Mouse (Mus musculus): ENCODE measurements around the gene Lsm6. TPM values are rescaled to one million over a fixed set of nuclear protein-coding genes. Genes with fewer than 3 reads are reported as not detected.

Lsm6 gene
- 10 to 100 TPM; 51.7 to 57.9 TPM for total RNA-seq (2023)

GRCm38 (mm10) chr8:78820673-78821310 is at the start of gene Lsm6:
Gene Lsm6, minus strand, starts transcription at chr8:78821140.

Other genes starting within 250 kb of the Lsm6 start
- gene Zfp827, start 207.3 kb upstream of the Lsm6 start, total RNA-seq (2023): 1 to 10 TPM in 1 of 2 experiments, under 1 TPM in 1; 0.60 to 1.1 TPM